Mouse (Mus musculus) CH12.LX (cell line): ENCODE data around the gene Lrch4.

Source experiments
- EP300 ChIP-seq: IDR thresholded peaks from 2 replicates; pipeline ENCODE4 v1.6.1; 2011; ENCODE audit warnings: low read length, improper control_type of control experiment
- JUND ChIP-seq: conservative IDR thresholded peaks from 2 replicates; pipeline ENCODE4 v1.6.1; 2011; ENCODE audit warnings: low read depth, low read length, improper control_type of control experiment

GRCm38 (mm10) chr5:137660064-137660688, 31.3 kb downstream of the Lrch4 start:
- no peak for TF ChIP-seq JUND
- TF ChIP-seq EP300: no peak
